Mouse (Mus musculus) embryo, embryonic 10.5 days (tissue): ENCODE results near the gene Rpl23a.
"Not testable (repeated sequence)": the region's sequence is repeated elsewhere in the genome, so short reads cannot be mapped to it uniquely, and the experiment has no call there.

Source experiments
- DNase-seq: peaks from one replicate; pipeline ENCODE4 v3.0.0-alpha.2; 2015; ENCODE audit warnings: low spot score

The Rpl23a gene

GRCm38 (mm10) chr11:78146707-78147543, 36.5 kb downstream of the Rpl23a start:
- no peak for DNase-seq

GRCm38 (mm10) chr11:78146168-78146567, 37.2 kb downstream of the Rpl23a start:
- no peak for DNase-seq

- DNase-seq, result no peak
These were observed 39.9 kb downstream of the Rpl23a start for GRCm38 (mm10) chr11:78143520-78143919.

GRCm38 (mm10) chr11:78140665-78141064, 42.7 kb downstream of the Rpl23a start:
- no peak for DNase-seq

GRCm38 (mm10) chr11:78138023-78138422, 45.4 kb downstream of the Rpl23a start:
- DNase-seq, result no peak

GRCm38 (mm10) chr11:78137584-78137983, 45.8 kb downstream of the Rpl23a start:
- DNase-seq, result no peak

- DNase-seq, result no peak
These were observed 47.3 kb downstream of the Rpl23a start for GRCm38 (mm10) chr11:78136132-78136531.

- not testable (repeated sequence) for DNase-seq
These were observed 48.1 kb downstream of the Rpl23a start for GRCm38 (mm10) chr11:78135314-78135713.

GRCm38 (mm10) chr11:78134344-78134743, 49.0 kb downstream of the Rpl23a start:
- DNase-seq, result no peak

- DNase-seq, result no peak
These were observed 49.5 kb downstream of the Rpl23a start for GRCm38 (mm10) chr11:78133915-78134314.
